Mouse (Mus musculus): ENCODE results near the gene Fbxl15.

The Fbxl15 gene

DNA sequence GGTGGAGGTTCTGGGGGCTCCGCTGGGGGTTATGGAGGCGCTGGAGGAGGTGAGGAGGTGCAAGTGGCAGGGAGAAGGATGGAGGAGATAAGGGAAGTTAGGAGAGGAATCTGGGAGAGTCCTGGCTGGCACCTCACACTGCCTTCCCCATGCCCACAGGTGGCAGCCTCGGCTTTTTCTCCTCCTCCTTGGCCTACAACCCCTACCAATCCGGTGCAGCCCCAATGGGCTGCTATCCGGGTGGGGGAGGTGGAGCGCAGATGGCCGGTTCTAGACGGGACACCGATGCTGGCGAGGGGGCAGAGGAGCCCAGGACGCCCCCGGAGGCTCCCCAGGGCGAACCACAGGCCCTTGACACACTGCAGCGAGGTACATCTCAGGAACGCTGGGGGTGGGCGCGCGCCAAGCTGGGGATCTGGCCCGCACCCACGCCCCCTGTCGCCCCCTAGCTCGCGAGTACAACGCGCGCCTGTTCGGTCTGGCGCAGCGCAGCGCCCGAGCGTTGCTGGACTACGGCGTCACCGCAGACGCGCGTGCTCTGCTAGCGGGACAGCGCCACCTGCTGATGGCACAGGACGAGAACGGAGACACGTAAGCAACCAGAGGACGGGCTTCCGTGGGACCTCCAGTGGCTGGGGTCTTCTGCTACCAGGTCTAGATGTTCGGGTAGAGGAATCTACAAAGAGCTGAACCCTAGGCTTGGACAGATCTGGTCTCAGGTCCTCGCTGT is 19.1 kb upstream of the Fbxl15 start:
- DNase-seq: peak; percentile 90 to 95

DNA sequence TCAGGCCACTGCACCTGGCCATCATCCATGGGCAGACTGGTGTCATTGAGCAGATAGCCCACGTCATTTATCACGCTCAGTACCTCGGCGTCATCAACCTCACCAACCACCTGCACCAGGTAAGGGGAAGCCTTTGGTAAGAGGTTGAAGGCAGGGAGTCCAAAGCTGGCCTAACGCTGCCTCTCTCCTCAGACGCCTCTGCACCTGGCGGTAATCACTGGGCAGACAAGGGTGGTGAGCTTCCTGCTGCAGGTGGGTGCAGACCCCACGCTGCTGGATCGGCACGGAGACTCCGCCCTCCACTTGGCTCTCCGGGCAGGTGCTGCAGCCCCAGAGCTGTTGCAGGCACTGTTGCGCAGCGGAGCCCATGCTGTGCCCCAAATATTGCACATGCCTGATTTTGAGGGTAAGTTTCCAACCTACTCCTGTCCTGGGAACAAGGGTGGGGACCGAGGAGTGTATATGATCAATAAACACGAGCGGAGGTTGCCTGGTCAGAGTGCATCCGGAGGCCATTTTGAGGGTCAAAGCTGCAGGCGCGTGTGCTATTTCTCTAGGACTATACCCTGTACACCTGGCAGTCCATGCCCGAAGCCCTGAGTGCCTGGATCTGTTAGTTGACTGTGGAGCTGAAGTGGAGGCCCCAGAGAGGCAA is 18.2 kb upstream of the Fbxl15 start:
- peak; percentile 25 to 35 for DNase-seq

DNA sequence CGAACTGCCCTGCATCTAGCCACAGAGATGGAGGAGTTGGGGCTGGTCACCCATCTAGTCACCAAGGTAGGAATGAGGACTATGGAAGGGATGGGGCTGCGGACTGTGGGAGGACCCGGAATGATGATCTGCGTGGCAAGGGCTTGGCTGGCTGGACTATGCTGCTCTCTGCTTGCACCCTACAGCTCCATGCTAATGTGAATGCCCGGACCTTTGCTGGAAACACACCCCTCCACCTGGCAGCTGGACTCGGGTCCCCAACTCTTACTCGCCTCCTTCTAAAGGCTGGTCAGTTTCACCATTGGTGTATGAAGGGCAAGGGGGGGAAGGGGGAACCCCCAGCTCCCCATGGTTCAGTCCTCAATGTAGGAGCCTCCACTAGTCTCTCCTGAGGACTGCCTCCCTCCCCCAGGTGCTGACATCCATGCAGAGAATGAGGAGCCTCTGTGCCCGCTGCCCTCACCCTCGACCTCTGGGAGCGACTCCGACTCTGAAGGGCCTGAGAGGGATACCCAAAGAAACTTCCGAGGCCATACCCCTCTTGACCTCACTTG is 17.6 kb upstream of the Fbxl15 start:
- DNase-seq: peak in 1 of 2 experiments; percentile 13

DNA sequence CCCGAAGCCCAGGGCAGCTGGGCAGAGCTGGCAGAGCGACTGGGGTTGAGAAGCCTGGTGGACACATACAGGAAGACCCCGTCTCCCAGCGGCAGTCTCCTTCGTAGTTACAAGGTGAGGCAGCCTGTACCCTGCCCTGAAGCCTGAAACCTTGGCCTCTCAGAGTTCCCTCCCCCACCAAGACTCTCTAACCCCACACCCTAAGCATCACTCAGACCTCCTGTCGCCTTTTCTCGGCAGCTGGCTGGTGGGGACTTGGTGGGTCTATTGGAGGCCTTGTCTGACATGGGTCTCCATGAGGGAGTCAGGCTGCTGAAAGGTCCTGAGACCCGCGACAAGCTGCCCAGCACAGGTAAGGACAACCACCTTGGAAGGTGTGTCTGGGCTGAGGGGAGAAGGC is 16.6 kb upstream of the Fbxl15 start:
- DNase-seq: peak; percentile 8

DNA sequence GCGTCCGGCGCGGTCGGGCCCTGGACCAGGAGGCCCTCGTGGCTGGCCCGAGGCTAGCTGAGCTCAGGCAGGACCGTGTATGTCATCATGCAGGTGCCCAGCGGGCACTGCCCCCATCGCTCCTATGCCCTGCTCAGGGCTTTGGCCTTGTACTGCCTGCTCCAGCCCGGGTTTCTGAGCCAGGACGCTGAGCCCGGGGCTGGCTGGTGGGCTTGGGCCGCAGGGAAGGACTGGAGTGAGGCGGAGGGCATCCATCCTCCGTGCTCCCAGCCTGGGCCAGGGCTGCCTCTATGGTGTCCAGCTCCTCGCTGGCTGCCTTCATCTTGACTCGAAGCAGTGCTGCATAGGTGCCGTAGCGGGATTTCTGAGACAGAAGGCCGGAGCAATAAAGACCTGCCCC is 15.4 kb upstream of the Fbxl15 start:
- peak in 1 of 2 experiments; percentile 14 for DNase-seq

DNA sequence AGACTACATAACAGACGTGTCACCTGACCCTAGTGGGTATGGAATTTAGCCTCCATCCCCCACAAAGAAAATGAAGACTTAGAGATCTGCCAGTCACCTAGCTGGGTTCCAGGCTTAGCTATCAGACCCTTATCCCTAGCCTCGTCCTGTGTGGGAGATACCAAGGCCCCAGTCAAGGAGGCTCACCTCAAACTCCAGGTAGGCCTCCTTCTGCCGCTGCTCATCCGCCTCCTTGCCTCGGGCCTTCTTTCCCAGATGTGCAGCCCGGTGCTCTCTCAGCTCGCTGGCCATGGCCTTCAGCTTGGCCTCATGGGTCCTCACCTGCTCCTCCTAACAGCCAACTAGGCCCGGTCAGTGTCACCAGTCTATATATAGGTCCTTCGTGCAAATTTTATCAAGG is 14.9 kb upstream of the Fbxl15 start:
- peak in 1 of 2 experiments; percentile 7 for DNase-seq

DNA sequence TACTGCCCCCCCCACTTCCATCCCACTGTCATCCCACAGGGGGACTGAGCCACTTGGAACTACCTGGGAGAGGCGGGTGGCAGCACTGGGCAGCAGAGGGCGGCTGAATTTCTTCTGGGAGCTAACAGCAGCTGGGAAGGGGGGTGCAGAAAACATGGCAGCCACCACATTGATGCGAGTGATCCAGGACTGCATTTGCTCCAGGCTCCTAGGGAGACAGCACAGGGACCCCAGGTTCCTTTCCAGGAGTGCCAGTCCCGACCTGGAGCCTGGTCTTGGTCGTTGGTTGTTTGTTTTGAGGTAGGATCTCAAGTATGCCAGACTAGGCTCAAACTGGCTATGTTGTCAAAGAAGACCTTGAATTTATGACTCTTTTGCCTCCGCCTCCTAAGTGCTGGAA is 14.4 kb upstream of the Fbxl15 start:
- peak in 1 of 2 experiments; percentile 6 for DNase-seq

DNA sequence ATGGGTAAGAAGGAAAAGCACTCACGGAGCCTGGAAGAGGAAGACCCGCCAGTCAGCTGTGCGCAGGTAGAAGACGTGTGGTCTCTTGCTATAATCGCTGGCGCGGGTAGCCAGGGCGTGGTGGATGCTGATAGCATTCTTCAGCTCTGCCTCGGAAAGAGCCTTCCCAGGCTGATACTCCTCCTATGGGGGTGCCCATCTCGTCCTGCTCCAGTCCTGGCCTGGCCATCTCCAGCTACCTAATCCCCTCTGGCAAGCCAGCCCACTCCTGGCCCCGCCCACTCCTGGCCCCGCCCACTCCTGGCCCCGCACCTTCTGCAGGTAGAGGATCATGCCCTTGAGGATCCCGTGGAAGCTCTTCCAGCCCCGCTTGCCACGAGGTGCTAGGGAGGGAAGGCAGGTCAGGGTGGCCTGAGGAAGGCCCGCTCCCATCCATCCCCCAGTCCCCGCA is 13.8 kb upstream of the Fbxl15 start:
- DNase-seq: peak; percentile 26 to 32

DNA sequence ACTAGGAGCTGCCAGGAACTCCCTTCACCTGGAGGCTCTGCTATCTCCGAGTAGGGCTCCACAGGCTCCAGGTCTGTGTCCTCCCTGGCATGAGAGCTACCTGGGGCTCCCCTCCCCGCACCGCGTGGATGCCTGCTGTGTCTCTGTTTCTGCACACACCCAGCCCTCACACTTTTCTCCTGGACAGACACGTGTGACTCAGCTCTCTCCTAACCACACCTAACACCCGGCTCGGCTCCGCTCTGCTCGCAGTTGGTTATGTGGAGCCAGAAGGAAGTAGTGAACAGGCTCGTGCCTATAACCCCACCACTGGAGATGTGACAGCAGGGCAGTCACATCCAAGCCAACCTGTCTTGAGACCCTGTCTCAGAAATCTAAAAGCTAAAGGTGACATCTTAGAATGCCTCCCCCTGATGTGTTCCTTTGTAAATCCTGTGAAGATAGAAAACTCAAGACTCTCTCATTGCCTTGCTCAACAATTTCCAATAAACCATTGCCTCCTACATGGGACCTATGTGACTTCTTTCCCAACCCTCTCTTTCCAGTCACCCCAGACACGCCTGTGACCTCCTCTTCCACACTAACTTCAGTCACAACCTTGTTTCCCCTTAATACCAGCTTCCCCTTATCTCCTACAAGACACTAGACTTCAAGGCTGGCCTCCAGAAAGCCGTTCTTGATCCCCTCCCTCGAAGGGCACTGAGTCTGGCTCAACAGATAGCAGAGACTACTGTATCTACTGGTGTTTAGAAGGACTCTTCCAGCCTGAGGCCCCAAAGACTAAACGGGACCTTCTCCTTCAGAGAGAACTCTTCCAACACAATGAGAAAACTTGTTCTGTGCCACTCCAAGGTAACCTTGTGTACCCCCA is 12.9 kb upstream of the Fbxl15 start:
- DNase-seq: peak in 1 of 2 experiments; percentile 14

DNA sequence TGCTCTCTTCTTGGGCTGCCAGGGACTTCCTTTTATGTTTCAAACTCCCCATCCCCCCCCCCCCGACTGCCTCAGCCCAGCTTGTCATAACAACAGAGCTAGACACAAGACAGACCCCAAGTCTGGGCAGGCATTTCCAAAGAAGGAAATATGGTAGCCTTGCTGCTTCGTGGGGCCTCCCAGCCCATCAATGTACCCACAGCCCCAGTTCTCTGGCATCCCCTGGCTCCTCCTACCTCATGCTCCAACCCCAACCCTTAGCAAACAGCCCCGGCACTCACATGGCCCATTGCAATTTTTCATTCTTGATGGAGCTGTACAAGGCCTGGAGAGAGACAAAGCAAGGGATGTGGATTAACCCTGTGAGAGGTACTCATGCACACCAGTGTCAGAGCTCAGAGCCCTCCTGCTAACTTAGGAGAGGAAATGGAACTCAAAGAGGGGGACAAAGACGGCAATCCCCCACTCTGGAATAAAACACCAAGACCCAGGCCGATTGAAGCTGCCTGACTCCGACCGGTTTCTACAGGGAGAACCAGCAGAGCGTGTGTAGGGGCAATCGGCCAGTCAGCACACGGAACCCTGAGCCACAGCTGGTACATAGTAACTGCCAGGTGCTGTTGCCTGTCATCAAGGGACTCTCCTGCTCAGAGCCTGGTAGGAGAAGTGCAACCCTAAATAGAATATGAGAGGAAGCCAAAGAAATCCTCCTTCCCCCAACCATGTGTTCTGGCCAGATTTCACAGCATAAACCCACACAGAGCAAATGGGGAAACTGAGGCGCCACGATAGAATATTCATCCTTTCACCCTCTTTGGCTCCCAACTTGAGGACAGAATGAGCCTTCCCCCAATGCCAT is 12.0 kb upstream of the Fbxl15 start:
- peak; percentile 2 to 11 for DNase-seq

DNA sequence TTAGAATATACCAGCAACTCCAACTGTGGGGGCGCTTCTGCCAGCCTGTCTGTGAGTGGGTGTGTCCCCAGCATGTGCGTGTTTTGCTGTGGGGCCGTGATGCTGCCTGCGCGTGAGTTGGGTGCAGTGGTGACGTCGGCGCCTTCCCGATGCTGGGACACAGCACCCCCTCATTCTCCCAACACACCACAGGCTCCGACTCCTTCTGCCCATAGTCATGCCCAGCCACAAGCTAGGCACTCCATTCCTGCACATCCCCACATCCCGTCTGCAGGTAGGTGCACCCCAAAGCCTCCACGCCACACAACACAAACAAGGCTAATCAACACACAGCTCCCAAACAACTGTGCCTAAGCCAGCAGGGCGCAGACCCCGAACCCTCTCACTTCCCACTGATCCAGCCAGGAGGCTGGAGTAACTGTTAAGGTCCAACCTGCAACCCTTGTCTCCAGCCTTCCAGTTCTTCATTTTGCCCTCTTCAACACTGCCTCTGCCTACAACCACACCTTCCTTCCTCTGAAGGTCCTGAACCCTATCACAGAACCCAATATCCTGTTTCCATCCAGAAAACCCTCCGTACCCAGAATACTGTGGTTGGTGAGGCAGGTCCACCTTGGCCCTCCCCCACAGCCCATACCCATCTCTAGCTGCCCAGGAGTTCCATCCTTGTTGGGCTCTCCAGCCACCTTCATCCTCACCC is 11.0 kb upstream of the Fbxl15 start:
- DNase-seq: peak; percentile 34 to 37

DNA sequence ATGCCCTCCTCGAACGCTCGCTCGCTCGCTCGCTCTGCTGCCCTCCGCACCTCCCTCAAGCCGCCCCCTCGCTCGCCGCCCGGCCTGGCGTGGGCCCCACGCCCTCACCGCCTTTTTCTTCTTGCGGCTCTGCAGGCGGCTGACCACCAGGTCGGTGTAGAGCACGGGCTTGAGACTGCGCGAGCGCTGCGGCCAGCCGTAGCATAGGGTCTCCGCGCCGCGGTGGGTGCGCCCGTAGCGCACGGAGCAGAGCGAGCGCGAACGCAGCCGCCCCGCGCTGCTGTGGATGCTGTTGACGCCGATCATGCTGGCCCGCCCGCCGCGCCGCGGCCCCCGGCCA is 10.5 kb upstream of the Fbxl15 start:
- DNase-seq: peak in 1 of 2 experiments; percentile 45

DNA sequence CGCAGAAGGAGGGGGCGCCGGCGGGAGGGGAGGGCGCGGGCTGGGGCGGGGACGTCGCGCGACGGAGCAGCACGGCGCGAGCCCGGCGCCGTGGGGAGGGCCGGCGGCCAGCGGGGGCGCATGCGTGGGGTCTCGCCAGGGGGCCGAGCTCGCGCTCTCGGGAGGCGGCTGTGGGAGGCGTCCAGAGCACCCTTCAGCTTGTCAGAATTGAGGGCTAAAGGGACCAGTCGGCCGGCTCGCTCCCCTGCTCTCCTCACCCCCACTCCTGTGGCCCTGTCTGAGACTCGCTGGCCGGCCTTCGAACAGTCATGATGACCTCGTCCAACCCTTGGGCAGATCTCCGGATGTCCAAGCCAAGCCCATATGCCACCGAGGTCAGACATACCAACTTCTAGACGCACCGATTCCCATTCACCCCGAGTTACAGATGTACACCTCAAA is 9.9 kb upstream of the Fbxl15 start:
- peak; percentile 42 to 54 for DNase-seq

DNA sequence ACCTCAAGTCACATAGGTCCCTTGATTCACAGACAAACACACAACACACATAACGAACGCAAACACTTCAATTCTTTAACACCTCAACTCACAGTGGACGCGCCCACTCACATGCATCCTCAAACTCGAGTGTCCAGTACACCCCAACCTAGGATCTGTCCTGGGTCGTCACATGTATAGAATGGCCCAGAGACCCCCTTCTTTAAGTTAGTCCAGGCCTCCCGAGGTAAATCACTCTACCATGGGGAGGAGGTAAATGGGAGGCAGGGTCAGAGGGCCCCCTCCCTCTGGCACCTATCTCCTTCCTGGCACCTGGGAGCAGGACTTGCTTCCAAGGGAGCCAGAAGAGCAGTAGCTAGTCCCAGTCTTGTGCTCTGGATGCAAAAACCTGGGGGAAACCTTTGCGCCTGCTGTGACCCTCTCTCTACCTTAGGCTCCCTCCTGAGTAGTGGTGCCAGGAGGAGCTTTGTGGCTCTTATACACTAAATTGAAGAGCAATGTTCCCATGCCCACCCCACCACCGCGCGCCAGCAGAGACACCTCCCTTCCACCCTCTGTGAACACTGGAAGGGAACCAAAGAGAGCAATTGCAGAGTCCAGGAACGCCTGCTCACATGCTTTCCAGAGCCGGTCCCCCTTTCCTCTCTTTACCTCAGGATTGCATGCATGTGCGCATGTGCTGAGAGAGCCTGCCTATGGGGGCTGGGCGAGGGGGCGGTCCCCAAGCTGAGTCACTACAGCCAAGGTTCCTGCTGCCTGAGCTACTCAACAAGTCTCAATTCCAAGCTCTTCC is 9.2 kb upstream of the Fbxl15 start:
- peak; percentile 71 to 74 for DNase-seq

DNA sequence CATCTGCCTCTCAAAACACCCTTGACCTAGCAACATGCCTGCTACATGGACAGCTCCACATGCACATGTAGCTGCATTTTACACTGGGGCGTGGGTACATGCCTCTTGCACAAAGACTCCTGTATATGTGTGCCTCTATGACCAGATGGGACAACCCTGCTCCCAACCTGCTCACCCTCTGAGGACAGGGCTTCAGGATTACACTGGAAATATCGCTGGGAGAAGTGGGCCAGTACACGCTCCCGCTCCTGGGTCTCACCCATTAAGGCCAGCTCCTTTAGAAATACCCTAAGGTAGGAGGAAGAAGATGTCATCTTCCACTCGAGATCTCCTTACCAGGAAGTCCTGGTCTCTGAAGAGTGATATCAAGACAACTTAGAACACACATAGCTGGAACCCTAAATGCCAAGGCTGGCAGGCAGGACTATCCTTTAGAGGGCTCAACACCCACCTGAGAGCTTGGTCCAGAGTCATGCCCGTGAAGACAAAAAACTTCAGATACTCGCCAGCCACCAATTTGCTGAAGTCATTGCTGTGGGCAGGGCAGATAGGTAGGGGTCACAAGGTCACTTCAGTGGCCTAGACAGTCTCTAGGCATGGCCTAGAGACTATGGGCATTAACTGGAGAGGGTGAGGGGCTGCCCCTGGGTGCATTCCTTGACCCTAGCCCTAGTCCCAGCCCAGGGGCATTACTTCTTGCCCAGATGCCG is 7.8 kb upstream of the Fbxl15 start:
- peak; percentile 5 to 22 for DNase-seq

DNA sequence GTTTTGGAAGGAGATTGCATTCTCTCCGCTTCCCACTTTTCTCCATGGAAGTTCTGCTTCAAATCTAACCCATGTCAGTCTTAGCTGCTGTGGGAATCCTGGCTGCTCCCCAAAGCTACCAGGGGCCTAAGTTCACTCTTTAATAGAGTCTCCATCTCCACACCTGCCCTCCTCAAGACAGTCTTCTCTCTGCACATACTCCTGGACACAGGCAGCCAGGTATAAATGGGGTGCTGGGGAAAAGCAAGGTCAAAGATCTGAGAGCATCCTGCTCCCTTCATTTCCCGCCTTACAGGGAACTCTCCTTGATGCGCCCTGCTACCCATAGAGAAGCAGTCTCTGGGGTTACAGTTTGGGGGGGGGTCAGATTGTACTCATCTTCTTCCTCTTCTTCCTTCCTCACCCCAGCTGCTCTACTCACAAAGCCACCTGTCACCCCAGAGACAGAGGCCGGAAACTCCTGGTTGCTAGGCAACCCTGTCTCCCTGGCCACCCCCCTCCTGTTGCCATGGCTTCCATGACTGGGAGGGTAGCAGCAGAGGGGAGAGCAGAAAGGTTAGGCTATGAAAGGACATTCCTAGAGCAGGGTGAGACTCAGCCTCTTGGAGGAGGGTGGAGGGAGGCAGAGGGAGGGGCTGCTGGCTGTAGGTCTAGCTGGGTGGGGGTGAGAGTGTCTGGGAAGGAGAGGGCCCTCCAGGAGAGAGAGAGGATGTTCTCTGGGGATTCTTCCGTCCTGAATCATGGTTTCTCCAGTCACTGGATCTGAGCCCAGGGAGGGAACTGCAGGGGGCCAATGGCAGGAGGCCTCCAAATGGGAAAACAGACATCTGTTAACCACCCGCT is 6.7 kb upstream of the Fbxl15 start:
- peak; percentile 82 to 85 for DNase-seq

DNA sequence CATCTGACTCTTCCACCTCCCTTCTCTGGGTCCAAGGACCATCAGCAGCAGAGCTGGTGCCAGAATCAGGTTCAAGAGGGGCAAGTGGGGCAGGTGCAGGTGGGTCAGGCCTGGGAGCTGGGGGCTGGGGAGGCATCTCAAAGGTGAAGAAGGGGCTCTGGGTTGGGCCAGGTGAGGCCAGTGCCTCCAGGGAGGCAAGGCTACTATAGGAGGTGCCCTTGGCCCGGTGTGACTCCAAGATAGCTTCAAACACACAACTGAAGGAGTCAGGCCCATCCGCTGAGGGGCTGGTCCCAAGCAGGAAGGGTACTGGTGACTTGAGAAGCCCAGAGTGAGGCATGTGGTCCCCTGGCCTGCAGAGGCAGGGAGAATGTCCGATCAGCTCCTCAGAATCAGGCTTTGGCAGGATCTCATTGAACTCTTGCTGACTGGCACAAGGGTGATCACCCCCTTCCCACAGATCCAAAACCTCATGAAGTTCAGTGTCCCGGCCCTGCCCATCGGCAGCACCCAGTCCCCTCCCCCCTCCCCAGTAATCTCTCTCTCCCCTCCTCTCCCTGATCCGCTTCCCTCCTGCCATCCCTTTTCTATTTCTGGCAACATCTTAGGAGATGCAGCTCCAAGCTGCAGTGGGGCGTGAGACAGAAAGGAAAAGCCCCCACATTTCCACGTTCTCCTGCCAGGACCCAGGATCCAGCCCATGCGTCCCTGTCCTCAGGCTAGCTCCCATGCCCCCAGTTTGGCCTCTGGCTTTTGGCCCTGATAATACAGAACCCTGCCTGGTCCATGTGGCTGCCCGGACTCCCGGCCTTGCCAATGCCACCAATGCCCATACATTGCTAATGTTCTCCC is 5.6 kb upstream of the Fbxl15 start:
- peak; percentile 26 to 53 for DNase-seq

DNA sequence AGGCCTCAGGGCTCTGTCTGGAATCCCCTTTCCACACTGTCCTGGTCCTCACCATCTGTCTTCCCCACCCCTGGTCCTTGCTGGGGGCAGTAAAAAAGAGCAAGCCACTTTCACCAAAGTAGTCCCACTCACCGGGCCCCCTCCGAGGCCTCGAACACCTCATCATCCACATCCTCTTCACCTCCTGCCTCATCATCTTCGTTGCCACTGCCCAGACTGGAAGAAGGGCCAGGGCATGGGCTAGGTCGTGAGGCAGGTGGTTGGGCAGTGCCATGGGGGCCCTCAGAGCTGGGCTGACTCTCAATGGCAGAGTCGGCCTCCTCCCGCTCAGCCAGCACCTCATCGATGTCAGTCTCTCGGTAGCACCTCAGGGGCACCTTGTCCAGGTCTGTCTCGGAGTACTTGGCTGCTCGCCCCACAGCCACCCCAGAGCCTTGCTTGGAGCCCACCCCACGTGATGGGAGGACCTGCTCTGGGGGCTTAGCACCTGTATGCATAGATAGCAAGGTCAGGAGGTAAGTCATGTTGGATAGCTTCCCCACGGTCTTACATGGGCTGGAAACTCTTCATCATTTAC is 4.9 kb upstream of the Fbxl15 start:
- peak; percentile 36 to 53 for DNase-seq
